Mouse (Mus musculus) spleen, adult 18-20 months (tissue): ENCODE data around the gene Fignl2.

Experiments used
- DNase-seq, 2 experiments: peaks; one replicate each; pipeline ENCODE4 v3.0.0; 2022; ENCODE audit warnings: mixed read lengths in 2 of 2

Gene Fignl2

GRCm38 (mm10) chr15:101008386-101009010 lies 69.9 kb downstream of the Fignl2 start:
- no peak for DNase-seq

- no peak for DNase-seq
Measured at GRCm38 (mm10) chr15:101007236-101007635, 71.1 kb downstream of the Fignl2 start.

GRCm38 (mm10) chr15:101006251-101007040 lies 71.9 kb downstream of the Fignl2 start:
- DNase-seq: peak in 1 of 2 experiments; percentile 5

- DNase-seq: no peak
Measured at GRCm38 (mm10) chr15:101005717-101006116, 72.7 kb downstream of the Fignl2 start.

- no peak for DNase-seq
Measured at GRCm38 (mm10) chr15:101004538-101004937, 73.8 kb downstream of the Fignl2 start.

GRCm38 (mm10) chr15:101002466-101002865 lies 75.9 kb downstream of the Fignl2 start:
- no peak for DNase-seq

- no peak for DNase-seq
Measured at GRCm38 (mm10) chr15:101001685-101002084, 76.7 kb downstream of the Fignl2 start.
